Mouse (Mus musculus): ENCODE results near the gene Chgb.

Gene Chgb

DNA sequence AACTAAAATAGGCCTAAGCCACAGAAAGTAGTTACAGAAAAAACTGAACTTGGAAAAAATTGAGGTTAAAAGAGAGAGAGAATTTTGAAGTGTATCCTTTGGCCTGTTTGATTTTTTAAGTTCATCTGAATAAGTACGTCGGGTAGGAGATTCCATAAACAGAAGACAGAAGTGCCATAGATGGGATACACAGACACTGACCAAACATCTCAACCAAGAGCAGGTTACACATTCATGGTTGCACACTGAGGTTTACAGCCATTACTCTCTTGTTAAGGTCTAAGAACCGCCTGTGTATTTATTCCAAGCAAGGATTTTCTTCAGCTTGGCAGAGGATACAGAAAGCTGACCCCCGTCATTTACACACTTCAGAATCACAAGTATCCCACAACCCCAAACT lies at the start of gene Chgb:
TSS of gene Chgb (plus strand) at position 301 of the 400 bp plus-strand sequence.
- DNase-seq (ENCODE audit: low read depth in 2 of 2, low spot score in 2 of 2): no peak

DNA sequence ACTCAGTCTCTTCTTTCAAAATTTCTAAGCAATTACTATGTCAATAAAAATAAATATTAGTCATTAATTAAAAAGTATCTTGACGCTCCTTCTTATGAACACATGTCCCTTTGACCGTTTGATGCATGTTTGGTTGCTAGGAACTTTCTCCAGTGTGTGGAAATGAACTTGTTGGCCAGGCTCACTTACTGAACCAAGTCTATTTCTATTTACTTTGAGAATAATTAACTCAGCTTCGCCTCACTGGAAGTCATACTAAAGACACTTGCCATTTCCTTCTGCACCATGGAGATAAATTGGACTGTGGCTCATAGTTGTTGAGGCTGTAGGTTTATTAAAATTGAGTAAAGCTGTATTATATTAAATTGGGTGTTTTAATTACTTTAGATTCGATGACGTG lies 48.1 kb upstream of the Chgb start:
- no peak for DNase-seq (ENCODE audit: low read depth in 2 of 2, low spot score in 2 of 2)

DNA sequence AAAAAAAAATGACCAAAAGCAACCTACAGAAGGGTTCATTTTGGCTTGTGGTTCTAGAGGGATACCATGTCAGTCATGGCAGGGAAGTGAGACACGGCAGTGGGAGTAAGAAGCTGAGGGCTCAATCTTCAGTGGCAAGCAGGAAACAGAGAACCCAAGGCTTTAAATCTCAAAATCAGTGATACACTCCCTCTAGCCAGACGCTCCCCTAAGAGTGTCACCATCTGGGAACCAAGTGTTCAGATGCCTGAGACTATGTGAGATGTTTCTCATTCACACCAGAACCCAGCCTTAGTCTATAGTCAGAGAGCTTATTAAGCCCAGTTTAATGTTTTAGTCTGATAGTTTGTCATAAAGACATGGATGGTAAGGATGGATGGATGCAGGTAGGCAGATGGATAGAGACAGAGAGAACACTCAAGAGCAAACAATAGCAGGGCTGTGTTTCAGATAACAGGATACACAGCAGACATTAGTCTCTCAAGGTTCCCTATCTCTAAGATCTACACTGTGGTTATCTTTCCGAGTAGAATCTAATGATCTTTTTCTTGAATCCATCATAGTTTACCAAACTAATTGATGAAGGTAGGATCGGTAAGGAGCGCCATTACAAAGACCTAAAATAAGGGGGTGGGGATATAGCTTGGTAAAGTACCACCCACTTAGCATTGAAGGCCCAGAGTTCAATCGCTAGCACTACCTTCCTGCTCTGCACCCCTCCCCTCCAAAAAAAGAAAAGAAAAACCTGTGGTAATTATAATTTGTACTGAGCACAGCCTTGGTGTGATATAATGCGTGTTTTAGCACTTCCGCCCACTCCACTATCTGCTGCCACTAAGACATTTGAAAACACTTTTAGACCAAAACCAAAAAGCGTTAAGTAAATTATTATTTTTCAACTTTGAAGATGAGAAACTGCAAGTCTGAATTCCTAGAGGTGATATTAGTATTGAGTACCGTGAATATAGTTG lies 47.2 kb upstream of the Chgb start:
- no peak for DNase-seq (ENCODE audit: low read depth in 2 of 2, low spot score in 2 of 2)

DNA sequence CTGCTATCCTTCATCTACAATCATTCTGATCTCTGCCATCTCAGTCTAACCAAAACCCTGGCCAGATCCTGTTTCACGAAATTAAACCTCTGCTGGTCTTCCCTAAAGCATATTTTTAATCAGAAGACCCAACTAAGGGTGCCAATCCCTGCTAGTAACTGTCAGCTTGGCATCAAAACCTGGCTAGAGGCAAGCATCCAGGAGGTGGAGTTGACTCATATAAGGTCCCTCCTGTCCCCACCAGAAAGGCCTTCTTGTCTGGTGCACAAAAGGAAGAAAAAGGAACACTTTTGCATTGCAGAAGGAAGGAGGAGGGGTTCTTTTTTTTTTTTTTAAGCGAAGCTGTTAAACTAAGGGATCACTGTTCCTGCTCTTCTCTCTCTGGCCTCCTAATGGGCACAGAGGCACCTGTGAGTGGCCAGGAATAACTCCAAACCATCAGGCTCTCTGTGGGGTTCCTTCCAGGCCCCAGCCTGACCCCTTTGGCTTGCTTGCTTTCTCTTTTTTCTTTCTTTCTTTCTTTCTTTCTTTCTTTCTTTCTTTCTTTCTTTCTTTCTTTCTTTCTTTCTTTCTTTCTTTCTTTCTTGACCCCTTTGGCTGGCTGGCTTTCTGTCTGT lies 42.2 kb upstream of the Chgb start:
- no peak for DNase-seq (ENCODE audit: low read depth in 2 of 2, low spot score in 2 of 2)

DNA sequence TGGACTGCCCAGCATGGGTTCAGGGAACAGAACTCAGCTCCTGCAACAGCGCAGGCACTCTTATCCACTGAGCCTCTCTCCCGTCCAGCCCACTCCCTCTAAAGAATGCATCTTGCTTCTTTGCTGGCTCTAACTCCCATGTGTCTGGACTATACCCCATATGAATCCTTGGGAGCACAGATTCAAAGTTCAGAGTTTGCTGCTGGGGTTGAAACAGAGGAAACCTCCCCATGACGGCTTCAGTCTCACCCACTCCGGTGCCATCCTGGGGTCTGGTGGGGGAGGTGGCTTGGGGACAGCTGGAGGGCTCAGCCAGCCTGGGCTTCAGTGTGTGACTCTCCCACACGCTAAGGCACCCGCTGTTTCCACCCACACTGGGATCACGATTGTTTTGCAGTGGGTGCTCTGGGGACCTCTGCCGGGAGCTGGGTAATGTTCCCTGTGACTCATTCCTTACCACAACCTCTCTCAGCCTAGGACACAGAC lies 39.2 kb upstream of the Chgb start:
- no peak for DNase-seq (ENCODE audit: low read depth in 2 of 2, low spot score in 2 of 2)

DNA sequence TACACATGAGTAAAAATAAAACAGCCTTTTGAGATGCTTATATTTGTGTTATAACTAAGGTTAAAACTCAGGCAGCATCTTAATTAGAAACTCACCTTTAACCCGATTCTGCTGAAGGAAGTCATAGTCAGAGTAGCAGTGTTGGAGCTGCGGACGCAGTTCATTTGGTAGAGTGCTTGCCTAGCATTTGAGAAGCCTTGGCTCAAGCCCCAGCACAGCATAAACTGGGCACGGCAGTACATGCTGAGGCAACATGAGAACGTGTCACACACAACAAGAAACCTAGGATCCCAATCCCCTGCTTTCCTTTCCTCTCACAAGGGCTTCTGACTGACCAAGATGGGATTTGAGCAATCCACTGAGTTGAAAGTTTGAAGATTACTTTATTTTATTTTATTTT lies 36.2 kb upstream of the Chgb start:
- DNase-seq (ENCODE audit: low read depth in 2 of 2, low spot score in 2 of 2): no peak

DNA sequence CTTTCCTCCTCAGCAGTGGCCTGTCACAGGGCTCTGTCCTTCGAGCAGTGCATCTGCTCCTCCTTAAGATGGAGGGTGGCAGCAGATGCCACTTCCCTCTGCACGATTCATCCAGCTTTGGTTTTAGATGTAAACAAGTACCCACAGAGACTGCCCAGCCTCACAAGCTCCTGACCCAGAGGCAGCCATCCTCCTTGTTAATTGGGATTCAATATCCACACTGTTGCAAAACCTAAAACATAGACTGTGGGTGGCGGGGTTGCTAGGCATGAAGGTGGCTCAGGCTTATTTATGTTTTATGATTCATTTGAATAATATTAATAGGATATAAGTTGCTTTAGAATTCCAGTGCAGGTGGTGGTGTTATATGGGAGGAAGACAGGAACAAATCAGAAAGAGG lies 35.0 kb upstream of the Chgb start:
- no peak for DNase-seq (ENCODE audit: low read depth in 2 of 2, low spot score in 2 of 2)

DNA sequence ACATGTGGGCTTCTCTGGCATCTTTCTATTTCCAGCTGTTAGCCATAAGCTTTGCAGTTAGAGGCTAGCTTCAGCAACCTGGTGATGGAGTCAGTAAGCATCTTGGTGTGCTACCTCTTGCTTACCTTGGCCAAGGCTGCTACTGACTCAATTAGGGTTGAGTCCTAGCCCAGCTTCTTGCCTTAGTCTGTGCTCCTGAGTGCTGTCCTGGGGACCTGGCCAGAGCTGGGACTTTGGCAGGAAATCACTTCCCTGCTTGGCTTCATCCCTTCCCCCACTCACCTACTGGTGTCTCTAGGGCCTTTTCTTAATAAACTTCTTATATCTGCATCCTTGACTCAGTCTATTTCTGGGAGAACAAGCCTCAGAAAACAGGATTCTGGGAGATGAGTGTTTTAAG lies 30.4 kb upstream of the Chgb start:
- no peak for DNase-seq (ENCODE audit: low read depth in 2 of 2, low spot score in 2 of 2)

DNA sequence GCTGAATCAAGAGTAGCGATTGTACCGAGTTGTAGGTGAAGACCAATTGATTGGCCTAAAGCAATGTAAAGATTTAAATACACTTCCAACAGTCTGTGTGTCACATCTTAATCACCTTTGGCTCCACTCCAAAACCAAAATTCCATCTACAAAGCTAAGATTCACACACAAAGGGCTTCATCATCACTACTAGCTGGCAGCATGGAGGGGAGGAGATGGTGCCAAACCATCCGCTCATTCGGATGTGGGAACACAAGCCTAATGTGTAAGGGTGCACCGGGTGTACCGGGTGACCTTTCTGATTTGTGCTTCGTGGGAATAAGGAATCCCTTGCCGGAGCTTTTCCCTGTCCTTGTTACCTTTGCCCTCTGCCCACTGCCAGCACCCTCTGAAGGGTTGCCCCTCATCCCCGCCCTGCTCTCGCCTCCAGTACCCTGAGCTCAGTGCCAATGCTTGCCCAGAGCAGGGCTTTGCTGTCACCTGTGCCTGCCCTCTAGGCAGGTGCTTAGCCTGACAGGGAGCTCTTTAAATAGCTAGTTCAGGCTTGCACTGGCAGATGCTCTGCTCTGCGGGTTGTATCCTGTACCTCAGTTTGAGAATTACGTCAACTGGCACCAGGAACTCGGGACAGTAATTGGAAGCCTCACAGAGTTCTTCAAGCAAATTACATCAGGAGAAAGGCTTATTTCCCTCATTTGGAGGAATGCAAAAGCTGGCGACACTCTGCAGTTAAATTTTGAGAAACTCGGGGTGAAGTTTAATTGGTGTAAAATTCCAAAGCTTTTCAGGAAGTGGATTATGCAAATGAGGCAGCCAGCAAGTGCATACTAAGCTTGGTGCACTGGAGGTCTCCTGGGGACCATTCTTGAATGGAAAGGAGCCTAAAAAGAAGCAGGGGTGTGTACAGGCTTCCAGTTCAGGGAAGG lies 29.7 kb upstream of the Chgb start:
- no peak for DNase-seq (ENCODE audit: low read depth in 2 of 2, low spot score in 2 of 2)

DNA sequence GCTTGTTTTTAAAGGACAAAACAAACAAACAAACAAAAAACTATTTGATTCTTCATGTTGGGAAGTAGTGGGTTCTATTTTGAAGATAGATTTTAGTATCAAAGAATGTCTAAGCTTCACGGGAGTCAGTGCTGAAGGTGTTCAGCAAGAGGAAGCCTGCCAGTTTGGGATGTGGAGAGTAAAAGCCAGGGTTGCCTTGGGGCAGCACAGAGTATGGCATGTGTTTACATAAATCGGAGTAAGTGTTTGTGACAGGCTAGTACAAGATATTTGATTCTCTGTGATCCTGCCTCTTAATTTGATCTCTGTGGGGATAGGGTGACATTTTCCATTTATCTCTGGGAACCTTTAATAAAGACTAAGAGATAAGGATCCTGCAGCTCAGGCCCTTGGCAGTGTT lies 28.7 kb upstream of the Chgb start:
- DNase-seq (ENCODE audit: low read depth in 2 of 2, low spot score in 2 of 2): no peak

DNA sequence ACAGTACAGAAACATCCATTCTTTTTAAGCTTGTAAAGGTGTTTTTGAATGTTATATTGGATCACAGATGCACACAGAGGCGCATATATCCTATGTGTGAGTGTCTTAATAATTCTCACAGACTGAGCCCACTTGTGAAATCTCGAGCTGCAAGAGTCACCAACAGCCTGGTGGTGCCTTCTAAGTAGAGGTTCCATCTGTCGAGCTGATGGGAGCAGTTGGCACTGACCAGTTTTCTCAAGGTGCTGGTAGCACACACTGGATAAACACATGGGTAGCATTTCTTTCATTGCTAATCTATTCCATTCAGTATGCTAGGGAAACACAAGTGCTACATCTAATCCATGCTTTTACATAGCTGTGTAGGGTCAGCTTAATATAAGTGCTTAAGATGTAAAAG lies 27.9 kb upstream of the Chgb start:
- DNase-seq (ENCODE audit: low read depth in 2 of 2, low spot score in 2 of 2): no peak

DNA sequence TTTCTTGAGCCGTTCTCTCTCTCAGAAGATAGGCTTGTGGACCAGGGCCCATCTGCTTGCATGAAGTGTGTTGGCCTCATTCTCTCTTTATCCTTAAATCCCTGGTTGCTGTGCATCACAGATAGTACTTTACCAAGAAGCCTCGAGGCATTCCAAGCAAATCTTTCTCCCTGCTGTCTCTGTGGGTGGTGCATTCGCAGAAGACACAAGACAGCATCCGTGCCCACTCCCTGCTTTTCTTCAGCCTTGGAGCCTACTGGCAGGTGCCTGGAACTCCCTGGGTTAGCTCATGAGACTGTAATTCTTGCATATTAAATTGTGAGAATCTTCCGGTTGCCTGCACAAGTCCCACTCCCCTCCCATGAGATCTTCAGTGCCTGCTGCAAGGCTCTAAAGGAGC lies 23.2 kb upstream of the Chgb start:
- no peak for DNase-seq (ENCODE audit: low read depth in 2 of 2, low spot score in 2 of 2)

DNA sequence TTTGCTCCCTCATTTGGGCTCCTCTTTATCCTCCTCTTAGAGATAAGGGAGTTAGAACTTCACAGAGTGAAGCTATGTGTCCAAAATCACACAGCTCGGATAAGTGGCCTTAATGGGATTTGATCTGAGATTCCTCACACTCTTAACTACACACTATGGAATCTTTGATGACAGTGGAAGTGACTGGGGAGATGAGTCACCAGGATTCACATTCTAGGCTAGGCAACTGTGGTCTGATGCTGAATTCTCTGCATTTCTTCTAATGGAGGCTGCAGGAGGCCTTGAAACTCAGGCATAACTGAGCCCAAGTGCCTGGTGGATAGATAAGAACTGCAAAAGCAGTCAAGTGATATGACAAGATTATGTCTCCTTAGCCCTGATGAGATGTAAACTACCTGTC lies 10.3 kb upstream of the Chgb start:
- no peak for DNase-seq (ENCODE audit: low read depth in 2 of 2, low spot score in 2 of 2)

DNA sequence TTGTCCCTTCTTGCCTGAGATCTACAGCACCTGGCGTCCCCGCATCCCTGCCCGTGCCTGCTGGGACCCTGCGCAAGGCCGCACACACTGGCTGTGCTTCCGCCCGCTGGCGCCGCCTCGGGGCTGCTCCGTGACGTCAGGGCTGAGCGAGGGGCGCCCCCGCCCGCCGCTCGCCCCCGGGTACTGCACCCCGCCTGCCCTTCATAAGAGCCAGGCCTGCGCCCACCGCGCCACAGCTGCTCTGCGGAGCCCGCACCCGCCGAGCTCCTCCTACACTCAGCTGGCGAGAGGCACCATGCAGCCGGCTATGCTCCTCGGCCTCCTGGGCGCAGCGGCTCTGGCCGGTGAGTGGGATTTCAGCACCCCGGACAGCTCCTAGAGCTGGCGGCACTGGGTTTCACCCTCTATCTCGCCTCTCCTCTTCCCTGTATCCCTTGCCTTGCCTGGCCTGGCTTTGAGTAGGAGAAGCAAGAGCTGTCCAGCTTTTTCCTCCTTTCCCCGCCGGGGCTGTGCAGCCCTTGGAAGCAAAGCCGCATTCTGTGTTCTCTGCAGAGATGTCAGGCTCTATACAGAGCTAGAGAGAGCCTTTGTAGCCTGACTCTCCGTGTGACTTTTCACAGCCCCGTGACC lies 476 bp downstream of the Chgb start:
- peak; percentile 17 to 23 for DNase-seq (ENCODE audit: low read depth in 2 of 2, low spot score in 2 of 2)

DNA sequence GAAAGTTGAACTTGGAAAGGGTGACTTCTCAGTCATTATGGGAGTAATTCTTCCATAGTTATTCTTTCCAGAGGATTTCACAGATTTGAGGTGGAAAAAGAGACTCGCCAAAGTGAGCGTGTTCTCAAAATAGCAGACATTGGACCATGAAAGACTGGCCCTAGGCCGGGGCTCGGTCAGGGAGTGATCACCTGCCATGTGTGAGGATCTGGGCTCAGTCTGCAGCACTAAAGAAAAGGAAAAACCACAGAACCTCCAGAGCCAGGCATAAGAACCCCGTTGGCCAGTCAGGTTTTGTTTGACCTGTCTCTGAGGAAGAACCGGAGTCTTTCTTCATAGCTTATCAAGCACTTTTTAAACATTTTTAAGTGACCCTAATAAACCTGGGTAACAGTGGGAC lies 3.0 kb downstream of the Chgb start:
- DNase-seq (ENCODE audit: low read depth in 2 of 2, low spot score in 2 of 2): no peak

DNA sequence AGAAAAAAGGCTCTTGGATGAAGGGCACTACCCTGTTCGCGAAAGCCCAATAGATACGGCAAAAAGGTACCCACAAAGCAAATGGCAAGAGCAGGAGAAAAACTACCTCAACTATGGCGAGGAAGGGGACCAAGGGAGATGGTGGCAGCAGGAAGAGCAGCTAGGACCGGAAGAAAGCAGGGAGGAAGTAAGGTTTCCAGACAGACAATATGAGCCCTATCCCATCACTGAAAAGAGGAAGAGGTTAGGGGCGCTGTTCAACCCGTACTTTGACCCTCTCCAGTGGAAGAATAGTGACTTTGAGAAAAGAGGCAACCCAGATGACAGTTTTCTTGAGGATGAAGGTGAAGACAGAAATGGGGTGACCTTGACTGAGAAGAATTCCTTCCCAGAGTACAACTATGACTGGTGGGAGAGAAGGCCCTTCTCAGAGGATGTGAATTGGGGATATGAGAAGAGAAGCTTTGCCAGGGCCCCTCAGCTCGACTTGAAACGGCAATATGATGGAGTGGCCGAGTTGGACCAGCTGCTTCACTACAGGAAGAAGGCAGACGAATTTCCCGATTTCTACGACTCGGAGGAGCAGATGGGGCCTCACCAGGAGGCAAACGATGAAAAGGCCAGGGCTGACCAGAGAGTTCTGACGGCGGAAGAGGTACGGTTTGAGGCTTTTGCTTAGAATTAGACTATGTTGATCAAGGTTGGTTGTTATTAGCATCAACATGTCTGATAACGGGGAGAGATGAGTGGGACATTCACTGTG lies 12.5 kb downstream of the Chgb start:
- DNase-seq (ENCODE audit: low read depth in 2 of 2, low spot score in 2 of 2): no peak

DNA sequence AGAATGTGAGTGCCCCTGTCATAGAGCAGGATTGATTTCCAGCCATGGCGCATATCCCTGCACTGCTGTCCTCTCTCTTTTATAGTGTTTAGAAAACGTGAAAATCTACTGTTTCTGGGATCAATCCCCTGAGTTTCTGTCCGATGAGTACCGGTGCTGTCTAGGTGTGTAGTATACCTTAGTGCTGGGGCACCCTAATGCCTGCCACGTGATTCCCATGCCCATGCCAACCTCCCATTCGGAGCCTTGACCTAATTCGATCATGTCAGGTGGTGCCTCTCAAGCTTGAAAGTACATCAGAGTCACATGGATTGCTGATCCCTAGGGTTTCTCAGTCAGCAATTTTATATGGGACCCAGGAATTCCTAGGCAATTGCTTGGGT lies 13.1 kb downstream of the Chgb start:
- no peak for DNase-seq (ENCODE audit: low read depth in 2 of 2, low spot score in 2 of 2)

DNA sequence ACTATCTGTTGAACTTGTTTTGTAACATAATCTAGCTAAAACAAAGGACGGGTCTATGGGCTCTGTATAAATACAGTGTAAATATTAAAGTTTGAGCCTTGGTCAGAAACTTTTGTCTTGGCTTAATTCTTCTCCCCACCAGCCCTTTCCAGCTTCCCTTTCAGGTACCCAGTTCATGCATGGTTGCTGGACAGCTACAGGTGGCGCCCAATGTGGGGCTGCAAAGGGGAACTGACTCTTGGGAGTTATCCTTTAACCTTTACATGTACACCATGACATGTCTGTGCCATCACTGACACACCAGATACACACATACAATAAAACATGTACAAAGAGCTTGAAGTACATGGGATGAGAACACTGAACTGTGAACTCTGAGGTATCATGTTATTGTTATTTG lies 21.9 kb downstream of the Chgb start:
- no peak for DNase-seq (ENCODE audit: low read depth in 2 of 2, low spot score in 2 of 2)

DNA sequence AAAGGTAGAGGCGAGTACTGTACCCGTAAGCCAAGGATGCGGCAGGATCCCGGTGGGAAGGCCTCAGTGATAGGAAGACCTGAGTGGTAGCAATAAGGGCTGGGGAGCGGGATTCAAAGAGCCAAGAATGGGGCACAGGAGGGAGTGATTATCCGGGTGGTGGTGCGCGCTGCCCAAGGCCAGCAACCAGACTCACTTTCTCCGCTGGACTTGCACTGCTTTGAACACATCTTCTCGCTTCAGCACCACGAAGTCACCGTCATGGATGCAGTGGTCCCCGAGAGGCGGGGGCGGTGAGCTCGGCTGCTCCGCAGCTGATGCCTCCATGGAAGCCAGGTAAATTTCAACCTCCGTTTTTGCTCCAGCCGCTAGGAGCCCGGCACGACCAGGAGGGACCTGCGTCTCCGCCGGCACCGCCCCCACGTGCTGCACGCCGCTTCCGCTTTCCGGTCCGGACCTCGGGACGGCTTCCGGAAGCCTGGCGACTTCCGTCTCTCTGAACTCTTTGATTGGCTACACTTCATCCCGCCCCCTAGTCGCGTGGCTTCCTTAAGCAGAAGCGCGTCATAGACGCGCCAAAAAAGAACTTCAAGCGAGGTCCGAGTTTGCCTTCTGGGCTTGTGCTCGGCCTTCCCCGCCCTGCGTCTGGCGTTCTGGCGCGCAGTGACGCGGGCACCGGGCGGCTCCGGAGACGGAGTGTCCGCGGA lies 34.7 kb downstream of the Chgb start, which contains the start of the genes Trmt6 and Mcm8:
TSS of gene Trmt6 (minus strand) at position 448 of the 707 bp plus-strand sequence.
TSS of gene Mcm8 (plus strand) at position 534 of the 707 bp plus-strand sequence.
- DNase-seq (ENCODE audit: low read depth in 2 of 2, low spot score in 2 of 2): peak; percentile 85 to 86

Data from CD8-positive naive resting alpha-beta T cell, adult 2 months (primary cell).